Mouse (Mus musculus) right cerebral cortex, postnatal 25 days (tissue): Measurements from ENCODE around the gene Arrdc5.

Source experiments
- DNase-seq: peaks from one replicate; pipeline ENCODE4 v3.0.0; 2022

Gene Arrdc5

DNA sequence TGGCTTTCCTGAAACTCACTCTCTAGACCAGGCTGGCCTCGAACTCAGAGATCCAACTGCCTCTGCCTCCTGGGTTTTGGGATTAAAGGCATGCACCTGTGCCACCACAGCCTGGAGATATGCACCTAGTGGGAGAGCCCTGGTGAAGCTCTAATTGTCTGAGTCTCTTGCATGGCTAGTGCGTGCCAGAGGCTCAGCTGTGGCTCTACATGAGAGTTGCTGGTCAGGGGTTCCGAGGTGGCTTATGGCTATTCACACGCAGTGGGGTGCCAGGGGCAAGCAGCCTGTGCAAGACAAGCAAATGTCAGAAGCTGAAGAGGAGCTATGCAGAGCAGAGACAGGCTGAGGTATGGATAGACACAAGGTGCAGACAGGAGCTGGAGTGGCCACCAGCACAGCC, 45.4 kb downstream of the Arrdc5 start:
- no peak for DNase-seq

DNA sequence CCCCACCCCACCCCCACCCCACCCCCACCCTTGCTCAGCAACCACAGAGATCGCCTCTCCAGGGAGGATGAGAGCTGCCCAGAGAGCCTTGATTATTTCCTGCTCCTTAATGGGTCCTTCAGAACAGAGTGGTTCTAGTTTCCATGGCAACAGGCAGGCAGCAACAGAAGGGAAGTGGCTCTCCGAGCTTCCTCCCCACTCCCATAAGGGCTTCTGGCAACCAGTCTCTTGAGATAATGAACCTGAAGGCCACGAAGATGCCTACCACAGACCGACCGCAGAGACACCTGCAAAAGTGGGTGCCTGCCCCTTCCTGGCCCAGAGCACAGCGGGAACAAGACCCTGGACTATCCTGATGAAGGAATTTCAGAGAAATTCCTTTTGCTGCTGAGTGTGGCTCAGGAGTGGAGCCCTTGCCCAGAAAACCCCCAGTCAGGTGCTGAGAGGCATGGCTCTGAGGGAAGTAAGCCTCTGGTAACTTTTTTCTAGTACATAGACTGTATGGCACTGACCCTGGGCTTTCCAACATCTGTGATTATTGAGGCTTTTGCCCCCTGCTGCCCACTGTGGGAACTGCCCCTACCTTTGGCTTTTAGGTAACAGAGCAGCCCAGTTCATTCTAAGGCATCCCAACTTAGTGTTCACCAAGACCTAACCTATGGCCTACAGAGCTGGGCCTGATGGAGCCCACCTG, 48.8 kb downstream of the Arrdc5 start:
- peak; percentile 52 for DNase-seq

DNA sequence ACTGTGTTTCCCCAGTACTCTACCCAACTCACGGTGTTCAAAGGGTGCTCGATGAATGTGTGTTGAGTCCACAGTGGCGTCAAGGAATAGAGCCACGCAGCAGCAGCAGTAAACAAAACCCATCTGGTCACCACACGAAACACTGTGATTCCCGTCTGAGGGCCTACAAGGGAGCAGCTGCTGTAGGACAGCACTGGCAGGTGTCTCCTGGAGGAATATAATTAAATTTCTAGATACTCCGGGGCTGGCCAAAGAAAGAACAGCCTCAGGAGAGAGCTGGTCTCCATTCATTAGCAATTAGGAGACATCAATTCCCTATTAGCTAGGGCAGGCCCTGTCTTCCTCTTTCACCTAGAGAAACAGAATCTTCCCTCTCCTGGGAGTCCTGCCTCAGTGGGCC, 54.5 kb downstream of the Arrdc5 start:
- no peak for DNase-seq
